Mouse (Mus musculus) embryo, embryonic 10.5 days (tissue): Measurements from ENCODE around the gene Zfp81.
A peak's percentile ranks its signal among the peaks of the same experiment; 100 is the strongest.
"Not testable (repeated sequence)": the region's sequence is repeated elsewhere in the genome, so short reads cannot be mapped to it uniquely, and the experiment has no call there.

Source experiments
- DNase-seq: peaks from one replicate; pipeline ENCODE4 v3.0.0-alpha.2; 2015; ENCODE audit warnings: low spot score

The Zfp81 gene

DNA sequence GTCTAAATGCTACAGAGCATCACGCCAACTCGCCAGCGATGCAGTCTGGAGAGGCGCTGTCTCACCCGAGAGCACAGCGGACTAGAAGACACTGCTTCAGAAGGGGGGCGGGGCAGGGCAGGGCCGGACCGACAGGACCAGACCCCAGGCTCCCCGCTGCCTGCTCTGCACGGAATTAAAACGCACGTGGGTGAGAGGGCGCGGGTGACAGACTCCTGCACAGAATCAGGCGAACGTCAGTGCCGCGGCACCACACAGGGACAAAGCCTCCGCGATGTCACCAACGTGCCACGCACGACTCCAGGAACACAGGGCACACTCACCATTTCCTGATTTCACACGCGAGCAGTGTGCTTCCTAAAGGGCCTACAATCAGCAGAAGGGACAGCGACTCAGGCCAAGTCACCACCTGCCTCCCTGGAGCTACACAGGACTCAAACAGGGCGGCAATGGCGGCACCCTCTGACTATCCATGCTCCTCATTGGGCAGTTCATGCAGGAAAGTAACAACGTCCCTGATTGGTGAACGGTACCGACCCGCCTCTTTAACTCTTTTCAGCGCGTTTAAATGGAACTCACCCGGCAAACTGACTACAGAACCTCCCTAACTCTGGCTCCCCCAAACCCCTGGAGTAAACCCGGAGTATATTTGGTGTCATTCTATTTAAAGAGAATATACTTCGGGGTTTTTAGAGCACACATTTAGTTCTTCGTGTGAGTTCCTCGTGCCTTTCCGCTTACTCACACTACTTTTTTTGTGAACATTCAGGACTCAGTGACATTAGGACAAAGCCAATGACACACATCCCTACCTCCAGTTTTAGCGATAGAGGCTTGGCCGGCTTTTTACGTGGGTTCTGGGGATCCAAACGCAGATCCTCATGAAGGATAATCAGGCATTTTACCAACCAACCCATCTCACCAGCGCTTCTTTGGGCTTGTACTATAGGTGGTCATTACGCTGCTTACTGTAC, at the start of gene Zfp81:
Zfp81 (minus strand) TSS at position 468 of the 974 bp plus-strand sequence.
- peak; percentile 96 for DNase-seq

DNA sequence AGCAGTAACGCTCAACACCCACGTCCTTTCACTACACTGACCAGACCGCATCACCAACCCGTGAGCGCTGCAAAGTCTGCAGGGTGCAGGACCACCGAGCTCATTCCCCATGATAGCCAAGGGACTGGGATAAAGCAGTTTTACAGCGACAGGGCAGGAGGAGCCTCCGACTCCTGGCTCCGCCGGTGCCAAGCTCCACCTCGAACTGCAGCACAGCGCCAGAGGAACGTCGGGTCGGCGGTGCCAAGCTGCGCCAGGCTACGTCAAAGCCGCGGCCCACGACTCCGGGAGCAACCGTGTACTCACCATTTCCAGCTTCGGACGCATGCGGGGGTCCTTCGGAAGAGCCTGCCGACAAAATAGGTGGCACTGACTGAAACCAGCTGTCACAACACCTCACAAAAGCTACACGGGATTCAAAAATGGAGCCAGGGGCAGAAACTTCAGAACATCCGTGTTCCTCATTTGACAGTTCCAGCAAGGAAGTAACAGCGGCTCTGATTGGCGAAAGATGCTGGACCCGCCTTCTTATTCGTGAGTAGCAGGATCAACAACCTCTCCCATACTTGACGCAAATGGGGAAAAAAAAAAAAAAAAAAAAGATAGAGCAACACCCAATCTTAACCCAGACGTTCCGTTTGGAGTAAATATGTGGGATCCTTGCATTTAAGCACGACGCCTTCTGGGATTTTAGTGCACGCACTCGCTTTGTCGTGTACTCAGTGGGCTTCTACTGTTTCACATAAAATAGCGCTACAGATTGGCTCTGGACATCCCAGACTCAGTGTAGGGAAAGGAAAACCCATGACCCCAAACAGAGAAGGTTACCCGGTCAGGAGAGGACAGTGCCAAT, 35.7 kb upstream of the Zfp81 start, which contains the start of gene Zfp101:
Zfp101 (minus strand) TSS at position 460 of the 853 bp plus-strand sequence.
- peak; percentile 98 for DNase-seq

- no peak for DNase-seq
Measured at GRCm38 (mm10) chr17:33392271-33392670, 33.6 kb upstream of the Zfp81 start.

- no peak for DNase-seq
Measured at GRCm38 (mm10) chr17:33385705-33386104, 27.0 kb upstream of the Zfp81 start.

DNA sequence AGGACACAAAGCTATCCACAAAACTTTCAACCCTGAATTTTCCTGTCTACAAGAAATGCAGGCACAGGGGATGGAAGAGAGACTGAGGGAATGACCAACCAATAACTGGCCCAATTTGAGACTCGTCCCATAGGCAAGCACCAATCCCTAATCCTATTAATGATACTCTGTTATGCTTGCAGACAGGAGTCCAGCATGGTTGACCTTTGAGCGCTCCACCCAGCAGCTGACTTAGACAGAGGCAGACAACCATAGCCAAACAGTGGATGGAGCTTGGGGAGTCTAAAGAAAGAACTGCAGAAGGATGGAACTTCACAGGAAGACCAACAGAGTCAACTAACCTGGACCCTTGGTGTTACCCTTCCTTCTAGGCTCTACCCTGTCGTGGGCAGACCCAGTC, 14.1 kb upstream of the Zfp81 start:
- no peak for DNase-seq

DNA sequence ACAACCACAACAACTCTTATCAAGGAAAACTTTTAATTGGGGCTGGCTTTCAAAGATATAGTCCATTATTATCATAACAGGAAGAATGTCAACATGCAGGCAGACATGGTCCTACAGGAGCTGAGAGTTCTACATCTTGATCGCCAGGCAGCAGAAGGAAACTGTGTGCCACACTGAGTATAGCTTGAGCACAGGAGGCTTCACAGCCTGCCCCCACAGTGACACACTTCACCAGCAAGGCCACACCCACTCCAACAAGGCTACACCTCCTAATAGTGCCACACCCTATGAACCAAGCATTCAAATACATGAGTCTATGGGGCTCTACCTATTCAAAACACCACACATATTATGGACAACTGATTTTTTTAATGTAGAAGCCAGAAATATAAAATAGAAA, 5.7 kb downstream of the Zfp81 start:
- DNase-seq: no peak

GRCm38 (mm10) chr17:33289876-33290149, 68.9 kb downstream of the Zfp81 start:
- not testable (repeated sequence) for DNase-seq

- not testable (repeated sequence) for DNase-seq
Measured at GRCm38 (mm10) chr17:33289039-33289875, 69.4 kb downstream of the Zfp81 start, which contains the start of gene Zfp955b. Gene Zfp955b, plus strand, starts transcription at chr17:33289544.
